Mouse (Mus musculus): Measurements from ENCODE around the gene Tmem129.

- no peak for TF ChIP-seq CEBPB (IDR thresholded peaks at IDR 0.05; ENCODE audit: insufficient read depth, poor library complexity, severe bottlenecking)
- no peak for TF ChIP-seq POLR2A (IDR thresholded peaks at IDR 0.05; ENCODE audit: insufficient read length, low read depth)
- no peak for TF ChIP-seq MAX (IDR thresholded peaks at IDR 0.05; ENCODE audit: low read depth)
- TF ChIP-seq USF1 (IDR thresholded peaks at IDR 0.05; ENCODE audit: low read depth), result no peak
- no peak for TF ChIP-seq MYOD1 (IDR thresholded peaks at IDR 0.05; ENCODE audit: control insufficient read depth in 1 of 3, insufficient read length in 2 of 3, low read depth in 2 of 3)
- no peak for TF ChIP-seq MYOG (IDR thresholded peaks at IDR 0.05; ENCODE audit: control insufficient read depth in 1 of 3, insufficient read depth in 1 of 3, insufficient read length in 2 of 3, low read depth in 2 of 3)
- no peak for TF ChIP-seq POLR2AphosphoS2 (IDR thresholded peaks at IDR 0.05; ENCODE audit: insufficient read length, low read depth)
These were observed 7.2 kb downstream of the Tmem129 start for GRCm38 (mm10) chr5:33651017-33651416.
